Mouse (Mus musculus): ENCODE measurements at regions not wholly inside any gene's neighbourhood (a gene's known extent, or its start where the extent isn't known, plus 50 kb on each side); places are given as distances from the start of the nearest gene placed in this dataset.
"Not testable (repeated sequence)": the region's sequence is repeated elsewhere in the genome, so short reads cannot be mapped to it uniquely, and the experiment has no call there.

DNA sequence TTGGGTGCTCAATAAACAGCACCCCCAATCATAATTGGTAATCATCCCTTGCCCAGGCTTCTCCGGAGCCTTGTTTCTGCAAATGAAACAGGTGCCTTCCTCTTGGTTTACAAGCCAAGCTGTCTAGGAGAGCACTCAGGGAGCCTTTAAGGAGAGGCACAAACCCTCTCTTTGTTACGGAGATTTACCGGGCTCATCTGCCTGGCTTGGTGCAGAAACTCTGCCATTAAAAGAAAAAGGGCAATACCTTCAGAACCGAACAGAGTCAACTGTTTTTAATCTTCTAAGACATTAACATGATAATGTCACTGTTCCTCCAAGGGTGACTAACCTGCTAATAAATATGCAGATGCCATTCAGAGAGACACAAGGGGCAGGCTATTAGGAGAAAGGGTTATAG, 380.5 kb downstream of the Kif2b start:
- DNase-seq (ENCODE audit: extremely low spot score in 1 of 2, low spot score in 1 of 2): no peak

DNA sequence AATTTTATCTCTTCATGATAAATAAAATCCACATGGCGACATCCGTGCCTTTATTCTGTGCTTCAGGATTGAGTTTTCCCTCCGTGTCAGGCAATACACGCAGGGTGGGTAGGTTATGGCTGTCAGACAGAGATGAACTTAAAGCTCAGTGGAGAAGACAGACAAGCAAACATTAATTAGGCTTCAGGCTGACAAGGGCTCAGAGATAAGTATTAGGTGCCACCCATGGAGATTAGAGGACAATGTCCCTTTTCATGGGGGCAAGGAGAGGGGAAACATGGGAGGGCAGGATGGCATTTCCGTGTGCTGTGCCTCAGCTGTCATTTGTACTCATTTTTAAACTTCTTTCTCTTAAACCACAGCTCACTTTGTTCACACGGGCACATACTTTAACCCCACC, 381.0 kb downstream of the Kif2b start:
- no peak for DNase-seq (ENCODE audit: extremely low spot score in 1 of 2, low spot score in 1 of 2)

DNA sequence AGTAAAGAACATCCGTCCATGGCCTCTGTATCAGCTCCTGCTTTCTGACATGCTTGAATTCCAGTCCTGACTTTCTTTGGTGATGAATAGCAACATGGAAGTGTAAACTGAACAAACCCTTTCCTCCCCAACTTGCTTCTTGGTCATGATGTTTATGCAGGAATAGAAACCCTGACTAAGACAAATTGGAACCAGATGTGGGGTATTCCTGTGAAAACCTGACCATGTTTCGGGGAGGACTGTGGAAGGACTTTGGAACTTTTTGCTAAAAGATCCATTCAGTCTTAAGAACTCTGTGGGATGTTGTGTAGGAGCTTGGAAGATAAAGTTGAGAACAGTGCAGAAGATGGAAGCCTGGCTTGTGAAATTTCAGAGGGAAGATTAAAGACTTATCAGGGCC, 410.0 kb downstream of the Kif2b start:
- not testable (repeated sequence) for DNase-seq (ENCODE audit: extremely low spot score in 1 of 2, low spot score in 1 of 2)

DNA sequence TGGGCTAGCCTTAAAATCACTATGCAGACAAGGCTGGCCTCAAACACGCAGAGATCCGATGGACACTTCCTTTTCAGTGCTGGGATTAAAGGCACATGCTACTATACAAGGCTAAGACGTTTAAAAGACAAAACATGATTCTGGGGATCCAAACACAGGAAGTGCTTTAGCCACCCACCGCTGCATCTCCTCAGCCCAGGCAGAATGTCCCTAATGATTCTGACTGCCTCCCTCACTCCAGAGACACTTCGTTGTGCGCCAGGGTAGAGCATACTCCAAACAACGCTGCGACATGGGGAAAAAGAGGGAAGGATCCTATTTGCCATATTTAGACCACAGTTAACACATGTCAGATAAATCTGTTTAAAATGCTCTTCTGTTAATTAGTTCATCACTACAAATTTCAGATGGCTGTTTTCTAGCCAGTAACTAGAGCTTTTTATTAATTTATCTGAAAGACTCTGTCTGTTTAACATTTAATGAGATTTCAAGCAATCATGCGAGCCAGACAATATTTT, 443.5 kb downstream of the Kif2b start:
- DNase-seq (ENCODE audit: extremely low spot score in 1 of 2, low spot score in 1 of 2): no peak

DNA sequence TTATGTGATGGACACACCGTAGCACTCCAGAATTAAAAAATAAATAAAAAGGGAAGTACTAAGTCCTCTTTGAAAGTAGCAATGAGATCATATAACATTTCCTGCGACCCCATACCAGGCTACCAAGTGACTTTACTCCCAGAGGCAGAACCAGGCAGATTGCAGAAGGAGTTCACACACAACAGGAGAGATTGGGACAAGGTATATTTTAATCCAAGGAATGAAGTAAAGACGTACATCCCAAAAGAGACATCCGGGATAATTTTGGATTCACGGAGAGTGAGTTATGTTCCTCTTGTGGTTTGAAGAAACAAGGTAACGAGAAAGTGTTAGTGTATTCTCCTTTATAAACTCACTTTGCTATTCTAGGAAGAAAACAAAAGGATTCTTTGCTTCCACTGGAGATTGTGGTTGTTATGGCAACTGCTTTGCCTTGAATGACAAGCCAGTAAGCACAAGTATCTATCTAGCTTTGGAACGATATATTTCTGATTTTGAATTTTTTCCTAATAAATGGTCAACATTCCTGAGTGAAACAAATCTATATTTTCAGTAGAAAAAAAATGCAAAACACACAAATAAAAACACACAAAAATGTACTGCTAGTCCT, 444.5 kb downstream of the Kif2b start:
- DNase-seq (ENCODE audit: extremely low spot score in 1 of 2, low spot score in 1 of 2): peak in 1 of 2 experiments; percentile 8

DNA sequence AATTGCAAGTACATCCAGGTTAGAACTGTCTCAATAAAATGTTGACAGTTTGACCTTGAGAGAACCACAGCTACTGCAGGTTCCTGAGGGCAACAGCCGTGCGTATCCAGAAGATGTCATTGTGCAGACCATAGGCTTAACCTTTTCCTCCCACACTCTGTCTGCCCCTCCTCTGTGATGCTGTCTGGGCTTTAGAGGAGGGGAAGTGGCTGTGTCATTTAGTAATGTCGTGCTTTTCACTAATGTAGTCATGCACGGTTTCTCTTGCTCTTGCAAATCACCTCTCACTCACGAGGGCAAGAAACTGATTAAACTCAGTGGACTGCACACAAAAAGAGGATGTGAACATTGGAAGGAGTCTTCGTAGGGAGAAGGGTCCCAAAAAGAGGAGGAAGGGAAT, 443.8 kb upstream of the Tom1l1 start:
- DNase-seq (ENCODE audit: extremely low spot score in 1 of 2, low spot score in 1 of 2): no peak

DNA sequence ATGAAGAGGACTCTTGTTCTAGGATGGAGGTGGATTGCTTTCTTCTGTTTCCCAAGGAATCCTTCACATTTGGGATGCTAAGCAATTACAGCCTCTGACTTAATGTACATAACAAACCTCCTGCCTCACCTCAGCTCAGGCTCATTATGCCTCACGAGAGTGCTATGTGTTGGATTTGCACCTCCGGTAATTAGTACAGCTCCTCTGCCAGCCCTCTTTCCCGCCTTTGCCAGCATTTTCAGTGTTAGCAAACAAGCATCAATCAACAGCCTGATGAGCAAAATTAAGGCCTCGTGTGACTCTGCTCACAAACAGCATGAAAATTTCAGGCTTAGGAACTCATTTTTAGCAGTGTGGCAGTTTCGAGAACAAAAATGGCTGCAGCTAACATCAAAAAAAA, 410.0 kb upstream of the Tom1l1 start:
- no peak for DNase-seq (ENCODE audit: extremely low spot score in 1 of 2, low spot score in 1 of 2)

DNA sequence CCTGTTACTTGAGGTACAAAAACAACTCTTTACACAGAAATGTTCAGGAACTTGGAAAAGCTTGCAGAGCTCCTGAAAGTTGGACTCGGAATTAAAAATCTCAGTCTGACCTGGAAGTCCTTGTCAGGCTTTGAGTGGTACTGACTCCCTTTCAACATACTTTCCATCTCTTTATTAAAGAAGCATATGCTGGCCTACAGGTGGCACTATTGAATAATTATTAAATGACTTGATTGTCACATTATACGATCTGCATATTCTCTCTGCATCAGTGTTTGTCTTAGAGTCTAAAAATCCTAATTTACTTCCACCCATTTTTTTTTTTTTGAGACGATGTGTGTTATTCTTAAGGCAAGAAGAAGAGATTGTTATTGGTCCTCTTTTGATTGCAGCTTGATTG, 409.4 kb upstream of the Tom1l1 start:
- DNase-seq (ENCODE audit: extremely low spot score in 1 of 2, low spot score in 1 of 2): no peak

DNA sequence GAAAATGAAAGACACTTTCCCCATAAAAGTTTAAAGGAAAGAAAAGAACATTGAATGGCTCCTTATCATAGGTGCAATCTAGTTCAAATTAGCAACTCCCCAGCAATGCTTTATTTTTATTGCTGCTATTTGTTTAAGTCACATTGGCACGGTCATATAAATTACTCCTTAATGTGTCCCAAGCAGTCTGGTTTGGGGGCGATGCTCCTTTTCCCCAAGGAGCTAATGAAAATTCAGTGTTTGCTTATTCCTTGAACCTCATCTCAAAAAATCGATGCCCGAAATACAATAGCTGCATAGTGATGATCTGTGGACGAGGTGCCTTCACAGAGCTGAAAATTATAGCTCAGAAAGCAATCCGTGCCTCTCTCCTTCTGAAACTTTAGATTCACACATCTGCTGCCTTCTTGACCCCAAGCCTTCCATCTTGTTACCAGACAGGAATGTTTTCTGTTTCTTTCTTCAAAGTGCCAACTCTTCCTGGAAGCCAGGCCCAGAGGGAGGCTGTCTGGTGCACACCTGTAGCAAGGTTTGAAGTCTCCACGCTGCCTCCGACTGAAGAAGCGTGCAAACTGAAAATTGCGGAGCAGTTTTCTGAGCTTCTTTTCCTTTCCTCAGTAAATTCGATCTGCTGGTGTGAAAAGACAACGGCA, 408.0 kb upstream of the Tom1l1 start:
- DNase-seq (ENCODE audit: extremely low spot score in 1 of 2, low spot score in 1 of 2): no peak

DNA sequence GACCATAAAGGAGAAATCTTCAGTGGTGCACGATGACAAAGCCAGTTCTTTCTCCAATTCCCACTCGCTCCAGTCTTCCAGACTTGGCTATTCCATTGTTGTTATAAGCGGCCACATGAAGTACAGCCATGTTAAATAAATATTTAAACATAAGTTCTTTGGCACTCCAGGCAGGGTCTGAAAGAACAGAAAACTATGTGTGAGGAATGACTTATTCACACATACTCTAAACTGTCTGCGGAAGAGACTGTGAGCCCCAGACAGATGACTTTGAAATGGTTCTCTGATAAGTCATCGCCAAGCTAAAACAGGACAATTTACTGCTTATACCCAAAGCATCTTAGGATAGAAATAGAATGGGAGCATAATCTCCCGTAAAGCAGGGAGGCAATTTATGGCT, 377.2 kb upstream of the Tom1l1 start:
- DNase-seq (ENCODE audit: extremely low spot score in 1 of 2, low spot score in 1 of 2): no peak

DNA sequence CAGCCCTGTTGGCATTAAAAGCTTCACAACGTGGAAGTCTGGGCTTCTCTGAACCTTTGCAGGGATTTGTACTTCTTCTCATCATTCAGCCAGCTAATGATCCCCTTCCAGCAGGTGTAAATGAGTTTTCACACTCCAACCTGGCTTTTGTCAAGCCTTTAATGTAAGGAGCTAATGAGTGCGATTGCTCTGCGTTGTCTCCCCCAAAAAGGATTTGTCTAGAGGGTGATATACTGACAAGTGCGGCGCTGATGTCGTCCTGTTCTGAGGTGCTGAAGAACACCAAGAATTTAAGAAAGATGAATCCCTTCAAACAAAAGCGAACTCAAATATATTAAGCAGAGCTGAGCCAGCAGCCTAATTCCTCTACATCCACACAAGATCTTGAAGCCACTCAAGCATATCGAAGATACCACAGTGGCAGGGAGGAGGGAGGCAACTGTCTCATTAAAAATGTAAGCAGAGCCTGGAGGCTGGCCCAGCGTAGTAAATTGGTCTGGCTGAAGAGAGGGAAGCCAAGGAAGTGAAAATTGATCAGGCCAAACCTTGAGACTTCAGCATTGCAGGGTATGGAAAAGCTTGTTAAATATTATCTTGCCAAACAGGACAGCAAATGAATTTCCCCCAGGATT, 368.9 kb upstream of the Tom1l1 start:
- DNase-seq (ENCODE audit: extremely low spot score in 1 of 2, low spot score in 1 of 2): no peak

DNA sequence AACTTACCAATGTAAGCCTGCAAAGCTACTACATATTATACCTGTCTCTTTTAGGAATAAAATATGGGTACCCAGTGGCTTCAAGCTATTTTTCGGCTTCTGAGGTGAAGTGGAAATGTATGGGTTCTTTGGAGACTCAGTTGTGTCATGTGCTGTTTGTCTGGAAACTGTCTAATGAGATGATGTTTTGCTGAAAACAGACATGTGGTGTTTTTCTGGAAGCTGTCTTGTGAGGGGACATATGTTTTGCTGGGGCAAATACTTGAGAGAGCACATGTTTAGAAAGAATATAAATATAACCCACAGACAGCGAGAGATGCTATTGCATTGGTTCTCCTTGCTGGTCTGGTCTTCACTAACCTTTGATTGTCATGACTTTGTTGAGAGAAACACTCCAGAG, 365.2 kb upstream of the Tom1l1 start:
- no peak for DNase-seq (ENCODE audit: extremely low spot score in 1 of 2, low spot score in 1 of 2)

DNA sequence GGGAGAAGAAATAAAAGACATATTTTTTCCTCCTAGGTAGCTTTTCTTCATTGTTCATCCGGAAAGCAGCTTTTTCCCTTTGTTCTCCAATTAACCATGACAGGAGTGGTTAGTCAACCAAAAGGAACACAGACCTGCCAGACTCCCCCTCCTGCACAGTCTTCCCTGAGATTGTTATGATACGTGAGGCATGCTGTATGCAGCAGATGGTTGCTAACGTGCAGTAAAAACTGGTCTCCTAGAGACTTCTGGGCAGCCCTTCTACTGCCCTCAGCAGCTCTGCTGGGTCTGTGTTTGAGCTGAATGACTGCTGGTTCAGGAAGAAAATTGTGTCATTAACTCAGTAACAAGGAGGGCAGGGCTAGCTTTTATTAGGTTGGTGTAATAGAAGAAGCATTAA, 363.5 kb upstream of the Tom1l1 start:
- no peak for DNase-seq (ENCODE audit: extremely low spot score in 1 of 2, low spot score in 1 of 2)

DNA sequence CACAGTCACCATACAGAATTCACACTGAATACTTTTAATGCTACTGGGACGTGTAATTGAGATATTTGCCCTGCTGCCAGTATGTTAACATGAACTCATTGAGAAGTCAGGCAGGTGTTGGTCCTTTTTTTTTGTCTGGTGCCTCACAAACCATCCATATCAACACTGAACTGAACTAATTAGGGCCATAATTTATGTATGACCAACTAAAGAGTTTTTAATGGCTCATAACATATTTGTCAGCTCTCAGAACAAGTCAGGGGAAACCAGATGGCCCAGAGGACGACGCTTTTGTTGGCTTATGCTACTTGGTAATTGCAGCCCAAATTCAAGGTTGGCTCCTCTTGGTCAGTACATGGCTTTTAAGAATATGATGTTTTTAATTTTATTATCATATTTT, 353.3 kb upstream of the Tom1l1 start:
- no peak for DNase-seq (ENCODE audit: extremely low spot score in 1 of 2, low spot score in 1 of 2)
